Mouse (Mus musculus) brain, embryonic 14.5 days (tissue): ENCODE data around the gene 0610037L13Rik. TPM values are rescaled to one million over a fixed set of nuclear protein-coding genes. Genes with fewer than 3 reads are reported as not detected.

Source experiments
- DNase-seq: peaks from one replicate; pipeline ENCODE4 v3.0.0-alpha.2; 2011; ENCODE audit warnings: low read depth
- CTCF ChIP-seq: fragments of 200-500 bp; IDR thresholded peaks from 2 replicates; pipeline ENCODE4 v1.5.1; 2012; ENCODE audit warnings: inconsistent platforms, mild to moderate bottlenecking, moderate library complexity, borderline replicate concordance; ENCODE audit not compliant: insufficient read depth, insufficient read length; ENCODE audit errors: extremely low read depth
- POLR2A ChIP-seq: fragments of 200-500 bp; IDR thresholded peaks from 2 replicates; pipeline ENCODE4 v1.6.1; 2012; ENCODE audit warnings: mild to moderate bottlenecking, inconsistent platforms, borderline replicate concordance; ENCODE audit not compliant: poor library complexity, insufficient read depth, insufficient read length, severe bottlenecking; ENCODE audit errors: extremely low read depth
- polyA plus RNA-seq: library from polyadenylated mRNA; depleted of rRNA; stranded (reverse); fragments of >200 nt; gene quantifications from 2 replicates; pipeline ENCODE4 v1.2.3, GENCODE M21; 2012; rRNA removed

The 0610037L13Rik gene
- 91.0 and 114 TPM in 2 replicates for polyA plus RNA-seq

DNA sequence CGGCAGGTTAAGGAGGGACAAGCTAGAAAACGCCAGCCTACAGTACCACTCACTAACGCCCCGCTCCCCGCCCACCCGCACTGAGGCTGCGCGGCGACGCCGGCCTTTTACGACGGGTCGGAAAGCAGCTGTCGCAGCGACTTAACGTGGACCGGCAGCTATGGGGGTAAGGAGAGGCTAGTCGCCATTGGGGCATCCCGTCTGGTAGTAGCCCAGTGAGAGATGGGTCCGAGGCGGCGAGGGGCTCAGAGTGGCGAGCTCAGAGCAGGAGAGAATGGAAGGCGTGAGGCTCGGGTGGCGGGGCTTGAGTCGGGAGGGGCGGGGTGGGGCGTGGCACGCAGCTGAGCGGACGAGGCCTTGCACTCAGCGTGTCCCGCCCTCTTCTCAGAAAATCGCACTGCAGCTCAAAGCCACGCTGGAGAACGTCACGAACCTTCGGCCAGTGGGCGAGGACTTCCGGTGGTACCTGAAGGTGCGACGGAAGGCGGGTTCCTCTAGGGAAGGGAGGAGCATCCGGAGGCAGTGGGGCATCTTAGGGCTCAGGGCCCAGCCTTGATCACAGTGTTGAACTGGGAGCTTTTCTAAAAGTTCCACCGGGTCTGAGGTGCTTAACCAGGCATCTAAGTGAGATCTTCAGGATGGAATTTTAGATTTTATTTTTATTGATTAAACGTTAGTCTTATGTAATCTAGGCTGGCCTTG is at the start of gene 0610037L13Rik:
0610037L13Rik (plus strand) TSS at position 83 of the 702 bp plus-strand sequence.
- TF ChIP-seq POLR2A (peak; percentile 61; the same call in 1 of the 2 replicates), CTCF (no peak)
- peak; percentile 99 for DNase-seq

DNA sequence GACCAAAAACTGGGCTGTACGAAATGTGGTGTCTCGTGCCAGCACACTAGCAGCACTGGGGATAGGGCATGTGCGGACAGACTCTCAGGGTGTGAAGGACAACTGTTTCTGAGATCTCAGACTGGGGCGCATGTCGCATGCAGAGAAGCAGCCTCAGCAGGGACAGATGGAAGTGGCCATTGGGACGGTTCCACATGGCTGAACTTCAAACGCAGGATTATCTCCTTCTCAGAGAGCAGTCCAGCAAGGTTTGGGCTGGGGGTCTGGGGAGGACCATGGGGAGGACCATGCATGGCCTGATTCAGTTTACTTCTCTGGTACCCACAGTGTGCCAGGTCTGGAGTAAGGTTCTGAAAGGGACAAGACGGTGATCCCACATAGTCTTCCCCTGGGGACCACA is 45.9 kb upstream of the 0610037L13Rik start:
- DNase-seq: peak; percentile 75
- no peak for TF ChIP-seq POLR2A

DNA sequence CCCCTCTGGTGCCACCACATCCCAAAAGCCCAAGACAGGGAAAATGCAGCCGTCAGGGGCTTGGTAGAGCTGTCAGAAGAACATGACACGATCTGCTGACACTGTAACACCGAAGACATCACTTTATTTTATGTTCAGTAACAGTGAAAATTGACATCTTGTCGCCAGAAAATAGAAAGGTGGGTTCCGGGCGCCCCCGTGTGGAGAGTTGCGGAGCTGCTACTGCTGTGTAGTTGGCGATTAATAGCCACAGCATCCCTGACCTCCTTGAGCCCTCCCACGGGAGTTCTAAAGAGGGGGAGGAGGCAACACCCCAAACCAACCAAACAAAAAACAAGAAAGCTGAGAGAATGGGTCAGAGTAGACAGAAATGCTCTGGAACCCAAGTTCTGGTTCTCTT is 44.6 kb upstream of the 0610037L13Rik start:
- DNase-seq: peak; percentile 81
- TF ChIP-seq CTCF (peak; percentile 97), POLR2A (no peak)

DNA sequence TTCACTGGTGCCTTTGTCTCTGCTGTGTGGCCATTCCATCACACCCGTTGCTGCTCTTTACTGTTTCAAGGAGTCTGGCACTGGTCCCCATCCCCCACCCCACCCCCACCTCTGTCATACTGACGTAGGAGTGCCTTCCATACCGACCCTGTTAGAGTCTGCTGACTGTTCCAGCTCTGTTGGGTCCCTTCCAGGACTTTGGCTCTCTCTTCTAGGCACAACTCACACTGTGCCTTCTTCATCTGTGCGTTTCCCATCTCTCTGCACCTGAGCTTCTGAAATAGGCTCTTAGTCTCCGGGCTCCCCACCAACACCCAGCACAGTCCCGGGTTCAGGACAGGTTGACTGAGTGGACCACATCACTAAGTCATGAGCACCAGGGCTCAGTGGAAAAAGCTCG is 42.8 kb upstream of the 0610037L13Rik start:
- no peak for TF ChIP-seq CTCF
- no peak for TF ChIP-seq POLR2A
- no peak for DNase-seq

DNA sequence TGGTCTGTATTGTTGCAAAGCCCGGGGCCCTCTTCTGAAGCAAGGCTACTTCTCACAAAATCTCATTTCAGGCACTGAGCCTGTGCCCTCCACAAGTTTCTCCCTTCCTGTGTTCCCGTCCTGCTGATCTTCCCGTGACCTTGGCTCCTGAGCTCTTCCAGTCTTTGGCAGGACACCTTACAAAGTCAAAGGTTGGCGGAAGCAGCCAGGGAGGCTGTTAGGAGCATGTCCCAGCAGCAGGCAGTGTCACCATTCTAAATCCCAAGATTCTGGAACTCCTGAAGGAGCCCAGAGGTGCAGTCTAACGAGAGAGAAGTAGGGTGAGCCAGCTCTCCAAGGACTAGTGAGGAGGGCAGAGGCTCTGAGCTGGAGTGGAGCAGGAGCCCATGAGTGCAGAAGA is 41.1 kb upstream of the 0610037L13Rik start:
- TF ChIP-seq POLR2A: no peak
- no peak for TF ChIP-seq CTCF
- DNase-seq: no peak

DNA sequence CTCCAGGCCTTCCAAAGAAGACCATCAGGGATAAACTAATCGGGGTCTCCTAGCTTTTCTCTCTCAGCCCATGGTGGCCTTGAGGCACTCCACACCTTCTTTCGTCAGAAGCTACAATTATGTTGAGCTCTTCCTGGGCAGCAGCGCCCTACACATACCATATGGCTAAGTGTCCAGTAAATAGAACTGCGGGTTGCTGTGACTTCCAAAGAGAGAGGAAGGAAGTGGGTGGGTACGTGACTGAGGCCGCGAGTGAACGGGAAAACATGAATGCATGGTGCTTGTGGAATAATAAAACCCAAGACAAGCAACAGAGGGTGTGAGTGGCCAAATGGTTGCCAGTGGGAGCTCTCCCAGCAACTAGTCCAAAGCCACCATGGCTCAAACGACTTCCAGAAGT is 40.0 kb upstream of the 0610037L13Rik start:
- DNase-seq: no peak
- TF ChIP-seq CTCF (no peak), POLR2A (no peak)

DNA sequence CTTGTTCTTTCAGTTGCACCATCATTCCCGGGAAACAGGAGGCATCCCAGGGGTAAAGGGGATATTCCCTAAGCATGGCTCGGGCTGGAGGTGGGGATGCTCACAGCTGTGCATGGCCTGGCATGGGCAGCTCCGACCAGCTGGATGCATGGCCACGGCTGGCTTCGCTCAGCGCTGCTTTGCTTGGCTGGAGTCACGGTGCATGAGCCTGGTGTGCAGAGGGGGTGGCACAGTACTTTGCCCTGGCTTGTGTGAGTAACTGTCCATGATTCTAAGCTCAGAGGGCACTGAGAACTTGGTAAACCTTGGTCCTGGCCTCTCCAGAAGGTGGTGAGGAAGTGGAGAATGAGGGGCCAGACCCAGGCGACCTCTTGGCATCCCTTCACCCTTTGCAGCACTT is 39.5 kb upstream of the 0610037L13Rik start:
- no peak for DNase-seq
- TF ChIP-seq CTCF (no peak), POLR2A (no peak)

DNA sequence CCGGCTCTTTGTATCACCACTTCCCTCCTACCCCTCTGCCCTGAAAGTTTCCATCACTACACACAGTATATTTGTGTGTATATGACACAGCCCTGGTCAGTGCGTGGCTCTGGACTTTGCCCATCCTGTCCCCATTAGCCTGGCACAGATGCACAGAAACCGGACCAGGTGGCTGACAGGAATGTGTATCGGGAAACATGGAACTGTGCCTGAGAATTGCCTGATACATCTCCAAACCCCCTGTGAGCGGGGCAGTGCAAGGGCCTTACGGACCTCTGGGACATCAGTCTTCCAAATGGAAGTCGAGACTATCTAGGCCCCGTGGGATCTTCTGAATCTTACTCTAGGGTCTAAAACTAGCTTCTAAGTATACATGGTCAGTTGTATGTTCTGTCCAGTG is 36.3 kb upstream of the 0610037L13Rik start:
- TF ChIP-seq CTCF: no peak
- no peak for TF ChIP-seq POLR2A
- no peak for DNase-seq

DNA sequence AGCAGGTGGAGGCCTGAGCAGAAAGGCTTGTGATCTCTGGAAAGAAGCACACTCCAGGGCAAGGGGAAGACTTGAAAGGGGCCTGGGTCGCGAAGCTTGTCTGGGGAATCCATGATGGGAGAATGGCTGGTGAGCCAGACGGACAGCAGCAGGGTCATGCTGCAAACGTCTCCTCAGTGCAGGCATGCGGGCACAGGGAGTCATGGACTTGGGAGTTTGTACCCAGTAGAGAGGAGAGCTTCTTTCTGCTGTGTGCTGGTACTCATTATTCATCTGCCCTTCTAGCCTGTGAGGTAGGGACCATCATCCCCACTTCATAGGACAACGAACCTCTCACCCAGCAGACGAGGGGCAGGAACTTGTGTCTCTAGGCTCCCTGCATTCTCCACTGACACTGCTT is 35.8 kb upstream of the 0610037L13Rik start:
- DNase-seq: no peak
- TF ChIP-seq POLR2A: no peak
- no peak for TF ChIP-seq CTCF

DNA sequence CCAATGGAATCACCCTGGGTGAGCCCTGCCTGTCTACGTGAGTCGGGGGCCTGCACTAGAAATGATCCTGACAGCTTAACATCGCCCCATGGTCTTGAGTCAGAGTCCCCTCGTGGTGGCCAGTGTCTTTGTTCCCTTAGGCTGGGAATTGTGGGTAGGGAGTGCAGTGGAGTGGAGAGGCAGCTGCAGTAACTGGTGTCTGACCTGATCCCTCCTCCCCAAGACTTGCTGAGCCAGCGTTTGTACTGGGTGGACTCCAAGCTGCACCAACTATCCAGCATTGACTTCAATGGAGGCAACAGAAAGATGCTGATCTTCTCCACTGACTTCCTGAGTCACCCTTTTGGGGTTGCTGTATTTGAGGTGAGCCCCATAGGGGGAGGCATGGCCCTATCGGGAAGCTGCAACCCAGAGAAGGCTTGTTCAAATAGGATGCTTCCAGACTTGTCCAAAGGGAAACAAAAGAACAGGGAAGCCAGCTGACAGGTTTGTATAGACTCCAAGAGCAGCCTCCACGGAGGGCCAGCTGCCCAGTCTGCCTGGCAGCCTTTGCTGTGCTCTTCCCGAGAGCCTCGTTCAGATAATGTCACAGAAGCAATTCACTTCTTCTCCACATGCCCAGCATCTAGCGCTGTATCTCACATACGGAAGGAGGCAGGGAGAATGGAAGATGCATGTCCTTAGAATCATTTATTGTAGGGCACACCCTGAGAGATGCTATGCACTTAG is 32.5 kb upstream of the 0610037L13Rik start:
- no peak for TF ChIP-seq CTCF
- TF ChIP-seq POLR2A: no peak
- DNase-seq: peak; percentile 61

DNA sequence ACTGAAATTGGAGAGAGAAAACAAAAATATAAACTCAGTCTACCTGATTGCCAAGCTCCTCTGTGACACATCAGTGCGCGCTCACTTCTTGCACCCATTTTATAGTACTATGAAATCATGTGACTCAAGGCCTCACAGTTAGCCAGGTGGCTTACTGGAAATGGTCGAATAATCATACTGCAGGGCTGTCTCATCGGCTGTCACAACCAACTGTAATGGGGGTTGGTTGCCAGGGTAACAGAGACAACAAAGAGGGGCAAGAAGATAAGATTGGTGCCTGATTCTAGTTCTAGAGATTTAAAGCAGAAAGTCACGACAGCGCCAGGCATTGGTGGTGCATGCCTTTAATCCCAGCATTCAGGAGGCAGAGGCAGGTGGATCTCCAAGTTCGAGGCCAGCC is 30.6 kb upstream of the 0610037L13Rik start:
- TF ChIP-seq POLR2A (no peak), CTCF (no peak)
- DNase-seq: no peak

DNA sequence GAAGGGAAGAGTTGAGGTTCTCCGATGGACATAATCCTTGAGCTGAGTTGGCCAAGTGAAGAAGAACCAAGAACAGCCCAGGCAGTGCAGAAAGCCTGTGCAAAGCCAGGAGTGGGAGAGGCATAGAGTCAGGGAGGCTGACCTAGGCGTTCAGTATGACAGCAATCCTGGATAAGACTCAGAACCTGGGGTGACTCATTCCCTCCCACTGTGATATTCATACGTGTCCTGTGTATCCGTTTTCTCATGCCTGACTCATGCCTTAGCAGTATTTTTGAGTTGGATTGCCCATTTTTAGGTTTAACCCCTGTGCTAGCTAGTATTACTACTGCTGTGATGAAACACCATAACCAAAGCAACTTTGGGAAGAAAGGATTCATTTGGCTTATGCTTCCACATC is 24.7 kb upstream of the 0610037L13Rik start:
- no peak for DNase-seq
- no peak for TF ChIP-seq POLR2A
- no peak for TF ChIP-seq CTCF
